Mouse (Mus musculus): Measurements from ENCODE around the gene Esp6. TPM values are rescaled to one million over a fixed set of nuclear protein-coding genes. Genes with fewer than 3 reads are reported as not detected.

Gene Esp6
- not detected for polyA plus RNA-seq (2017; shearing (Covaris generic))

DNA sequence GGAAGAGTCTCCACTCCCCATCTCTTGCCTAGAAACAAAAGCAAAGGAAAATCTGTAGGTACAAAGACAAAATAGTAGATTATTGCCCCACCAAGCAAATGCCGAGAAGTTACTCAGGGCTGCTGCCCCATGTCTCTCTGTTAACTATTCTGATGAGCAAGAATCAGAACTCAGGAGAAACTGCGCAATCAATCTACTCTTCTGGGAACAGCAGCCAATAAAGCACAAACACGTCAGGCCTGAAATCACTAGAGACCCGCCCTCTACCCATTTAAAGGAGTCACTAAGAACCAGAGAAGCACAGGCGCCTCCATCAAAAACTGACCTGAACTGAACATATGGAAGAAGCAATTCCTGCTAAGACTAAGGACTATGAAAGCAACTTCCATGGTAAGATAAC is at the start of gene Esp6:
Gene Esp6, plus strand, starts transcription at position 301 of the 400 bp plus-strand sequence.

GRCm38 (mm10) chr17:40519818-40520217 is 41.5 kb upstream of the Esp6 start, which contains the start of gene Esp8:
TSS of gene Esp8 (plus strand) at chr17:40520022.

DNA sequence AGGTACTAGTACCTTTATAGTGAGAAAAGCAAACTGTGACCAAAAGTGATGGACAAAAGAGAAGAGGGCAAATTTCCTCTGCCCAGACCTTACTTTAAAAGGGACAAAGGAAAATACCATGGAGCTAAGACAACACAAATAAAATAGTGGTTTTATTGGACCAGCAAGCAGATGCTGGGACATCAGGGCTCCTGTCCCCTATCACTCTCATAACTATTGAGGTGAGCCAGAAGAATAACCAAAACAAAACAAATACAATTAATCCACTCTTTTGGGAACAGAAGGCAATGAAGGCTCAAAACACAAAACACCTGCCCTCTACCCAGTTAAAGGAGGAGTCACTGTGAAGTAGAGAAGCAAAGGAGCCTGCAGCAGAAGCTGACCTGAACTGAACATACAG is 37.0 kb downstream of the Esp6 start, which contains the start of gene Esp4:
Gene Esp4, plus strand, starts transcription at position 301 of the 400 bp plus-strand sequence.

Other genes with a start within 250 kb of the Esp6 start
- gene Crisp1, start 242.3 kb upstream of the Esp6 start, polyA plus RNA-seq (2017; shearing (Covaris generic)), result not detected
- not detected for gene Esp8, start 41.5 kb upstream of the Esp6 start, polyA plus RNA-seq (2017; shearing (Covaris generic))
- not detected for gene Esp4, start 37.1 kb downstream of the Esp6 start, polyA plus RNA-seq (2017; shearing (Covaris generic))
- not detected for gene Esp3, start 70.6 kb downstream of the Esp6 start, polyA plus RNA-seq (2017; shearing (Covaris generic))
- not detected for gene Esp1, start 165.6 kb downstream of the Esp6 start, polyA plus RNA-seq (2017; shearing (Covaris generic))
- not detected for gene Crisp2, start 245.5 kb downstream of the Esp6 start, polyA plus RNA-seq (2017; shearing (Covaris generic))
- not detected for gene Rhag, start 249.6 kb downstream of the Esp6 start, polyA plus RNA-seq (2017; shearing (Covaris generic))

Measured in CD4-positive, CD25-positive, alpha-beta regulatory T cell, adult 9 weeks (primary cell).